Mouse (Mus musculus) liver, postnatal 0 days (tissue): ENCODE data around the gene Phf21a.

ENCODE experiments used
- CTCF ChIP-seq: sonication (generic); IDR thresholded peaks from 2 replicates; pipeline ENCODE4 v1.5.1; 2016; ENCODE audit warnings: antibody characterized with exemption, low read depth
- EP300 ChIP-seq: IDR thresholded peaks from 2 replicates; pipeline ENCODE4 v1.6.1; 2016; ENCODE audit warnings: antibody characterized with exemption, low read depth, mild to moderate bottlenecking

- TF ChIP-seq CTCF: no peak
- no peak for TF ChIP-seq EP300
These were observed 79.4 kb downstream of the Phf21a start for GRCm38 (mm10) chr2:92172300-92172699.
